15 mouse cellular contexts compared by ENCODE assay signal in the genomic region with DNA sequence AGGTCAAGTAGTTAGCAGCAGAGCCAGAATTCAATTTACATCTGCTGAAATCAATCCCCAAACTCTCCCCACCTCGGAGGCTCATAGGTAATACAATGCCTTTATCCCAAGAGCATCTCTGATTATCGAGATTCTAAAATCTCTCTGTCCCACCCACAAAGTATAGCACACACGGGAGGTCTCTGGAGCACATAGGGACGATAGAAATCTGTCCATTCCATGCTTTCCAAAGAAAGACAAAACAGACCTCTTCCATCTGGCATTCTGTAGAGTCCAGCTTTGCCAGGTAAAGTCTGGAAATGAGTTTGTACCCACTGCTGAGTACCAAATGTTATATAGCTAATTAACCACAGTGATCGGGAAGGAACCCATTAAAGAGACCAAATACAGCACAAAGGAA.
"Had no signal": no experiment of that assay in that cellular context is flagged by ENCODE, and none has a peak within 500 bp of the region (broad histone marks: within the 10 kb centered on the region; RNA-seq: fewer than 3 reads in every experiment).

No protein-coding gene starts in this region.

- DNase-seq: kidney, adult 8-10 months; kidney, postnatal 14 days; layer of hippocampus, adult 9-11 months; liver, embryonic 13.5 days; lung, adult 2 months; right cerebral cortex, adult 18-20 months; right cerebral cortex, postnatal 14 days; right cerebral cortex, postnatal 4 days; spleen, adult 18-20 months; thymus, postnatal 25 days had no signal

- H3K4me3 ChIP-seq: layer of hippocampus, adult 2 months; liver, embryonic 13.5 days; midbrain, embryonic 12.5 days; stomach, embryonic 15.5 days had no signal

- H3K27ac ChIP-seq: layer of hippocampus, adult 2 months; liver, embryonic 13.5 days; macrophage; midbrain, embryonic 12.5 days; stomach, embryonic 15.5 days had no signal

- H3K27me3 ChIP-seq: liver, embryonic 13.5 days; midbrain, embryonic 12.5 days; stomach, embryonic 15.5 days had no signal

- ATAC-seq: midbrain, embryonic 16.5 days had no signal

- H3K9me3 ChIP-seq: liver, embryonic 13.5 days; midbrain, embryonic 12.5 days; stomach, embryonic 15.5 days had no signal

- H3K36me3 ChIP-seq: liver, embryonic 13.5 days; midbrain, embryonic 12.5 days; stomach, embryonic 15.5 days had no signal

- H3K4me1 ChIP-seq: liver, embryonic 13.5 days; stomach, embryonic 15.5 days had no signal
